Mouse (Mus musculus): Measurements from ENCODE around the gene Sept8.

Sept8 gene

GRCm38 (mm10) chr11:53583151-53583550 is 64.1 kb downstream of the Sept8 start:
- no peak for DNase-seq (ENCODE audit: low read depth, low spot score)

GRCm38 (mm10) chr11:53584849-53585248 is 65.8 kb downstream of the Sept8 start:
- no peak for DNase-seq (ENCODE audit: low read depth, low spot score)

DNA sequence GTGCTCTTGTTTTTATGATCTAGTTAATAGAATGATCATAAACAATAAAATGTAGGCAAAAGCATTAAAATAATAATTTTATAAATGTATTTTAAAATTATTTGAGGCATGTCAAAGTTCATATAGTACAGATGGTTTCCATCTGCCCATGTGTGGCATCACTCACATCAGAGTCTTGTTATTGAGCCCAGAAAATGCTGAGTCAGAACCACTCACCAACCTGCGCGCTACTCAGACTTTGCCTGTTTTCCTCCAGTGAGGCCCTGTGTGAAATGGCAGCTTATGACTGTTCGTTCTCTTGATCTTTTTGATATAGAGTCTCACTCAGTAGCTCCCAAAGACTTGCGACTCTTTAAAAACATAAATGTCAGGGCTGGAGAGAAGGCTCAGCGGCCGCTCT is 66.5 kb downstream of the Sept8 start:
- peak; percentile 44 for DNase-seq (ENCODE audit: low read depth, low spot score)

GRCm38 (mm10) chr11:53588279-53588678 is 69.2 kb downstream of the Sept8 start:
- DNase-seq (ENCODE audit: low read depth, low spot score), result no peak

- DNase-seq (ENCODE audit: low read depth, low spot score), result peak; percentile 53
Observed at GRCm38 (mm10) chr11:53590368-53590768, 71.3 kb downstream of the Sept8 start.

DNA sequence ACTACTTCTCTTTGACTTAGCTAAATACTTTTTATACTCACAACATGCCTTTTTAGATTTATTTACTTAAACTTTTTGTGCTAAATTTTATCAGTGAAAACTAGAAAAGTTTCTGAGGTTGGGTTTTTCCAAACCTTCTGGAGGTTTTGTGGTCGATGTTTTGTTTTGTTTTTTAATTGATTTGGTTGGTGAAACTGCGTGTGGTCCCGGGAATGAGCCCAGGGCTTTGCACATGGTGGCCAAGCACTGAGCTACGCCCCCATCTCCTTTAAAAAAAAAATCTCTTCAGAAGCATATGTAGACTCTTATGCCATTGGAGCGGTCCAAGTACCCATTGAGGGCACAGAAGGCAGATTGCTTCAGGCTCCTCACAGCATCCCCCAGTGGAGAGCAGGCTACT is 72.1 kb downstream of the Sept8 start:
- no peak for DNase-seq (ENCODE audit: low read depth, low spot score)
